Mouse (Mus musculus) left cerebral cortex, postnatal 4 days (tissue): ENCODE measurements around the gene Art4. TPM values are rescaled to one million over a fixed set of nuclear protein-coding genes. Genes with fewer than 3 reads are reported as not detected.

Source experiments
- DNase-seq: peaks from one replicate; pipeline ENCODE4 v3.0.0-alpha.2; 2022
- intact Hi-C: fragments of 180-260 bp; cut with DNase I; formaldehyde crosslinking; loops from one replicate; pipeline ENCODE4 v1.15.1; 2025
- total RNA-seq, 2 experiments: library from RNA; stranded (reverse); gene quantifications; 2 replicates each; pipeline ENCODE4 v1.2.3; 2021

Gene Art4
- total RNA-seq, 2 experiments from 2014 or later: not detected

GRCm38 (mm10) chr6:136828681-136829080 lies 28.9 kb downstream of the Art4 start:
- intact Hi-C loops: no loop called here
- no peak for DNase-seq

GRCm38 (mm10) chr6:136827881-136828561 lies 29.5 kb downstream of the Art4 start, which contains the start of gene Wbp11:
Gene Wbp11 (minus strand): TSS chr6:136828233.
- DNase-seq: peak; percentile 97
- intact Hi-C loops: no loop called here

GRCm38 (mm10) chr6:136827516-136827880 lies 30.0 kb downstream of the Art4 start, which contains the start of gene BC049715:
Gene BC049715 (plus strand): TSS chr6:136827626.
- intact Hi-C loops: no loop called here
- DNase-seq: no peak

GRCm38 (mm10) chr6:136827116-136827515 lies 30.4 kb downstream of the Art4 start:
- intact Hi-C loops: no loop called here
- no peak for DNase-seq

- intact Hi-C loops: no loop called here
- no peak for DNase-seq
Measured at GRCm38 (mm10) chr6:136824987-136825386, 32.5 kb downstream of the Art4 start.

- intact Hi-C loops: no loop called here
- no peak for DNase-seq
Measured at GRCm38 (mm10) chr6:136821086-136821485, 36.4 kb downstream of the Art4 start.

GRCm38 (mm10) chr6:136820381-136820780 lies 37.2 kb downstream of the Art4 start:
- intact Hi-C loops: no loop called here
- DNase-seq: no peak

- intact Hi-C loops: no loop called here
- no peak for DNase-seq
Measured at GRCm38 (mm10) chr6:136817549-136817948, 40.0 kb downstream of the Art4 start.

- intact Hi-C loops: no loop called here
- no peak for DNase-seq
Measured at GRCm38 (mm10) chr6:136816826-136817225, 40.7 kb downstream of the Art4 start.

- intact Hi-C loops: no loop called here
- no peak for DNase-seq
Measured at GRCm38 (mm10) chr6:136815381-136815780, 42.2 kb downstream of the Art4 start.

- no peak for DNase-seq
- intact Hi-C loops: no loop called here
Measured at GRCm38 (mm10) chr6:136813117-136813516, 44.4 kb downstream of the Art4 start.

- no peak for DNase-seq
- intact Hi-C loops: no loop called here
Measured at GRCm38 (mm10) chr6:136811196-136811595, 46.3 kb downstream of the Art4 start.

- no peak for DNase-seq
- intact Hi-C loops: no loop called here
Measured at GRCm38 (mm10) chr6:136809673-136810072, 47.9 kb downstream of the Art4 start.

- intact Hi-C loops: no loop called here
Measured at GRCm38 (mm10) chr6:136809077-136809476, 48.5 kb downstream of the Art4 start.

GRCm38 (mm10) chr6:136808631-136809046 lies 48.9 kb downstream of the Art4 start:
- no peak for DNase-seq
- intact Hi-C loops: no loop called here

More at GRCm38 (mm10) chr6:136809077-136809476, 48.5 kb downstream of the Art4 start:
- DNase-seq: no peak

GRCm38 (mm10) chr6:136808014-136808417 lies 49.5 kb downstream of the Art4 start, which contains the start of gene H2afj:
Gene H2afj (plus strand): TSS chr6:136808244.
- DNase-seq: peak; percentile 97
- intact Hi-C loops: no loop called here

GRCm38 (mm10) chr6:136807395-136808013 lies 50.0 kb downstream of the Art4 start:
- intact Hi-C loops: no loop called here

GRCm38 (mm10) chr6:136806819-136807218 lies 50.7 kb downstream of the Art4 start:
- intact Hi-C loops: no loop called here
- no peak for DNase-seq

More at GRCm38 (mm10) chr6:136807395-136808013, 50.0 kb downstream of the Art4 start:
- DNase-seq: no peak

GRCm38 (mm10) chr6:136805409-136805775 lies 52.1 kb downstream of the Art4 start:
- no peak for DNase-seq
- intact Hi-C loops: no loop called here

- no peak for DNase-seq
- intact Hi-C loops: no loop called here
Measured at GRCm38 (mm10) chr6:136804705-136805408, 52.7 kb downstream of the Art4 start.
